Mouse (Mus musculus): ENCODE results near the gene Ran.

DNA sequence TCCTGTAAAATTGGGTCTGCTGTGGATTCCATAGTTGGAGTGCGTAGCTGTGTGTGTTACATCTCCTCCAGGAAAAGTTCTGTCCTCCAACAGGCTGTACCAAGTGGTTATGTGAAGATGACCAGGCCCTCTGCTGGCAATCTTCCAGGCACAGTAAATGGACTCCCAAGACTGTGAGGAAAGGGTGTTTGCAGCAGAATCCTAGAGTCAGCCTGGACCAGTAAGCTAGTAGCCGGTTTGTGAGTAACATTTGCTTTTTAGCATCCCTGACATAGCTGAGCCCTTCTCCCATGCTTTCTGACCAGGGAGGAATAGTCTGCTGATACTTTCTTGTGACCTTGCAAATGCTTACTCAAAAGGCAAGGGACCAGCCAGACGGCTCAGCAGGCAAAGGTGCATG, 6.3 kb downstream of the Ran start:
- TF ChIP-seq CTCF (IDR thresholded peaks at IDR 0.05; ENCODE audit: extremely low read depth, insufficient read depth, insufficient read length, insufficient replicate concordance) = no peak
- TF ChIP-seq POLR2A (IDR thresholded peaks at IDR 0.05; ENCODE audit: low read depth, low read length) = no peak
